Mouse (Mus musculus) liver, adult 2 months (tissue): ENCODE measurements at regions not wholly inside any gene's neighbourhood (a gene's known extent, or its start where the extent isn't known, plus 50 kb on each side); places are given as distances from the start of the nearest gene placed in this dataset.

Experiments
- DNase-seq: peaks from one replicate; pipeline ENCODE4 v3.0.0-alpha.2; 2011; ENCODE audit warnings: low read depth, low spot score; ENCODE audit errors: extremely low read depth
- H3K27ac ChIP-seq: fragments of 200-500 bp; replicated peaks from 2 replicates; pipeline ENCODE4 v1.5.1; 2012; ENCODE audit warnings: low read depth, mild to moderate bottlenecking, control low read depth, inconsistent platforms, low read length; ENCODE audit not compliant: insufficient read depth
- H3K27me3 ChIP-seq: fragments of 200-500 bp; 2 replicates; pipeline ENCODE4 v1.6.1; 2012; ENCODE audit warnings: mild to moderate bottlenecking, moderate library complexity, low read length, inconsistent platforms; ENCODE audit not compliant: control insufficient read depth, insufficient read depth
- H3K36me3 ChIP-seq: fragments of 200-500 bp; 2 replicates; pipeline ENCODE4 v1.6.1; 2012; ENCODE audit warnings: low read length, inconsistent platforms; ENCODE audit not compliant: control insufficient read depth, insufficient read depth
- H3K4me1 ChIP-seq: fragments of 200-500 bp; 2 replicates; pipeline ENCODE4 v1.6.1; 2011; ENCODE audit warnings: low read length; ENCODE audit not compliant: control insufficient read depth, insufficient read depth
- H3K4me3 ChIP-seq: fragments of 200-500 bp; 2 replicates; pipeline ENCODE4 v1.5.1; 2011; ENCODE audit warnings: low read depth, mild to moderate bottlenecking, control low read depth, low read length, moderate library complexity; ENCODE audit not compliant: insufficient read depth
- H3K79me2 ChIP-seq: fragments of 200-500 bp; 2 replicates; pipeline ENCODE4 v1.6.1; 2012; ENCODE audit warnings: inconsistent platforms, mild to moderate bottlenecking, low read length, moderate library complexity; ENCODE audit not compliant: control insufficient read depth, insufficient read depth
- H3K9ac ChIP-seq: fragments of 200-500 bp; 2 replicates; pipeline ENCODE4 v1.6.1; 2012; ENCODE audit warnings: low read depth, mild to moderate bottlenecking, control low read depth, inconsistent platforms, low read length
- CTCF ChIP-seq: fragments of 200-500 bp; IDR thresholded peaks from 2 replicates; pipeline ENCODE4 v1.5.1; 2011; ENCODE audit warnings: low read depth, low read length, control low read depth
- POLR2A ChIP-seq: fragments of 200-500 bp; IDR thresholded peaks from 2 replicates; pipeline ENCODE4 v1.6.1; 2011; ENCODE audit warnings: low read length, control low read depth; ENCODE audit not compliant: insufficient read depth; ENCODE audit errors: extremely low read depth
- WGBS: fragments of 180-500 bp; shearing (Covaris S2); methylation state at CpG from one replicate; pipeline ENCODE4 v1.1.7; 2018; 5-methylcytosine and 5-hydroxymethylcytosine counted together

GRCm38 (mm10) chr13:40652916-40653315 is 85.3 kb downstream of the Tfap2a start:
- 78% methylated on average over 3 of the region's 3 CpGs for WGBS
- H3K4me3 ChIP-seq, result no peak overlapping the region
- H3K27ac ChIP-seq, result no peak overlapping the region
- H3K36me3 ChIP-seq, result no peaks in the 10 kb centered on the region
- H3K9ac ChIP-seq, result no peak overlapping the region
- no peaks in the 10 kb centered on the region for H3K4me1 ChIP-seq
- H3K27me3 ChIP-seq, result no peaks in the 10 kb centered on the region
- H3K79me2 ChIP-seq, result no peaks in the 10 kb centered on the region
- TF ChIP-seq CTCF (no peak), POLR2A (no peak)
- DNase-seq, result no peak

- H3K79me2 ChIP-seq, result no peaks in the 10 kb centered on the region
- H3K4me1 ChIP-seq, result no peaks in the 10 kb centered on the region
- no peak overlapping the region for H3K9ac ChIP-seq
- H3K36me3 ChIP-seq, result no peaks in the 10 kb centered on the region
- TF ChIP-seq CTCF (no peak), POLR2A (no peak)
- H3K4me3 ChIP-seq, result no peak overlapping the region
- WGBS, result 76% methylated on average over 16 of the region's 16 CpGs
- H3K27ac ChIP-seq, result no peak overlapping the region
- no peaks in the 10 kb centered on the region for H3K27me3 ChIP-seq
- DNase-seq, result no peak
These were observed 87.1 kb downstream of the Tfap2a start for GRCm38 (mm10) chr13:40651056-40651455.

GRCm38 (mm10) chr13:40650036-40650709 is 88.0 kb downstream of the Tfap2a start:
- no peaks in the 10 kb centered on the region for H3K79me2 ChIP-seq
- H3K9ac ChIP-seq, result no peak overlapping the region
- TF ChIP-seq CTCF, result no peak
- TF ChIP-seq POLR2A, result no peak
- no peaks in the 10 kb centered on the region for H3K27me3 ChIP-seq
- H3K27ac ChIP-seq, result no peak overlapping the region
- H3K4me1 ChIP-seq, result no peaks in the 10 kb centered on the region
- H3K36me3 ChIP-seq, result no peaks in the 10 kb centered on the region
- no peak overlapping the region for H3K4me3 ChIP-seq
- WGBS, result 40% methylated on average over 10 of the region's 10 CpGs
- no peak for DNase-seq

- H3K79me2 ChIP-seq, result no peaks in the 10 kb centered on the region
- DNase-seq, result no peak
- 38% methylated on average over 10 of the region's 10 CpGs for whole genome bisulfite sequencing
- no peaks in the 10 kb centered on the region for H3K4me1 ChIP-seq
- H3K9ac ChIP-seq, result no peak overlapping the region
- H3K36me3 ChIP-seq, result no peaks in the 10 kb centered on the region
- no peak for TF ChIP-seq CTCF
- TF ChIP-seq POLR2A, result no peak
- H3K27ac ChIP-seq, result no peak overlapping the region
- H3K4me3 ChIP-seq, result no peak overlapping the region
- H3K27me3 ChIP-seq, result no peaks in the 10 kb centered on the region
These were observed 88.8 kb downstream of the Tfap2a start for GRCm38 (mm10) chr13:40649096-40650035.

- Histone ChIP-seq H3K36me3 (no peaks in the 10 kb centered on the region), H3K27me3 (no peaks in the 10 kb centered on the region), H3K79me2 (no peaks in the 10 kb centered on the region), H3K27ac (no peak overlapping the region), H3K4me3 (no peak overlapping the region), H3K4me1 (no peaks in the 10 kb centered on the region), H3K9ac (no peak overlapping the region)
- no peak for TF ChIP-seq CTCF
- no peak for TF ChIP-seq POLR2A
- DNase-seq, result no peak
- WGBS, result 91% methylated on average over 10 of the region's 10 CpGs
These were observed 92.0 kb downstream of the Tfap2a start for GRCm38 (mm10) chr13:40646131-40646530.
